Mouse (Mus musculus) lung, embryonic 16.5 days (tissue): ENCODE results near the gene Wnk2. TPM values are rescaled to one million over a fixed set of nuclear protein-coding genes. Genes with fewer than 3 reads are reported as not detected.

ENCODE experiments used
- ATAC-seq: fragments of 200-750 bp; cut with Nextera tagmentation; 2 replicates; pipeline ENCODE4 v1.8.0; 2017; ENCODE audit warnings: low read depth, mild to moderate bottlenecking, moderate library complexity
- H3K27ac ChIP-seq: fragments of 300-500 bp; sonication (generic); 2 replicates; pipeline ENCODE4 v1.5.1; 2014; ENCODE audit warnings: mild to moderate bottlenecking, control low read depth, low read length
- H3K27me3 ChIP-seq: fragments of 300-500 bp; sonication (generic); 2 replicates; pipeline ENCODE4 v1.6.1; 2014; ENCODE audit warnings: low read depth, low read length, mixed read lengths; ENCODE audit not compliant: control insufficient read depth, insufficient read depth
- H3K36me3 ChIP-seq: fragments of 300-500 bp; sonication (generic); 2 replicates; pipeline ENCODE4 v1.6.1; 2014; ENCODE audit warnings: low read length; ENCODE audit not compliant: control insufficient read depth, insufficient read depth
- H3K4me1 ChIP-seq: fragments of 300-500 bp; sonication (generic); replicated peaks from 2 replicates; pipeline ENCODE4 v1.6.1; 2014; ENCODE audit warnings: low read length, mixed read lengths; ENCODE audit not compliant: control insufficient read depth, insufficient read depth
- H3K4me2 ChIP-seq: fragments of 300-500 bp; sonication (generic); 2 replicates; pipeline ENCODE4 v1.6.1; 2014; ENCODE audit warnings: low read depth, low read length, control low read depth
- H3K4me3 ChIP-seq: fragments of 300-500 bp; sonication (generic); 2 replicates; pipeline ENCODE4 v1.5.1; 2014; ENCODE audit warnings: mild to moderate bottlenecking, low read length, control low read depth
- H3K9ac ChIP-seq: fragments of 300-500 bp; sonication (generic); 2 replicates; pipeline ENCODE4 v1.6.1; 2014; ENCODE audit warnings: low read length, control low read depth
- H3K9me3 ChIP-seq: fragments of 300-500 bp; sonication (generic); 2 replicates; pipeline ENCODE4 v1.6.1; 2016; ENCODE audit warnings: low read length; ENCODE audit not compliant: control insufficient read depth
- WGBS: fragments of 180-500 bp; shearing (Covaris S2); extraction: QIAGEN DNeasy Blood & Tissue Kit; methylation state at CpG from one replicate; pipeline ENCODE4 v1.1.7; 2014; 5-methylcytosine and 5-hydroxymethylcytosine counted together
- polyA plus RNA-seq: library from polyadenylated mRNA; unstranded; fragments of >200 nt; fragmentation: Nextera tagmentation; extraction: Ambion mirVana; gene quantifications from 2 replicates; pipeline ENCODE4 v1.2.1, GENCODE M21; 2015

The Wnk2 gene
- polyA plus RNA-seq, 1 experiment from 2014 or later, result 0.98 TPM

DNA sequence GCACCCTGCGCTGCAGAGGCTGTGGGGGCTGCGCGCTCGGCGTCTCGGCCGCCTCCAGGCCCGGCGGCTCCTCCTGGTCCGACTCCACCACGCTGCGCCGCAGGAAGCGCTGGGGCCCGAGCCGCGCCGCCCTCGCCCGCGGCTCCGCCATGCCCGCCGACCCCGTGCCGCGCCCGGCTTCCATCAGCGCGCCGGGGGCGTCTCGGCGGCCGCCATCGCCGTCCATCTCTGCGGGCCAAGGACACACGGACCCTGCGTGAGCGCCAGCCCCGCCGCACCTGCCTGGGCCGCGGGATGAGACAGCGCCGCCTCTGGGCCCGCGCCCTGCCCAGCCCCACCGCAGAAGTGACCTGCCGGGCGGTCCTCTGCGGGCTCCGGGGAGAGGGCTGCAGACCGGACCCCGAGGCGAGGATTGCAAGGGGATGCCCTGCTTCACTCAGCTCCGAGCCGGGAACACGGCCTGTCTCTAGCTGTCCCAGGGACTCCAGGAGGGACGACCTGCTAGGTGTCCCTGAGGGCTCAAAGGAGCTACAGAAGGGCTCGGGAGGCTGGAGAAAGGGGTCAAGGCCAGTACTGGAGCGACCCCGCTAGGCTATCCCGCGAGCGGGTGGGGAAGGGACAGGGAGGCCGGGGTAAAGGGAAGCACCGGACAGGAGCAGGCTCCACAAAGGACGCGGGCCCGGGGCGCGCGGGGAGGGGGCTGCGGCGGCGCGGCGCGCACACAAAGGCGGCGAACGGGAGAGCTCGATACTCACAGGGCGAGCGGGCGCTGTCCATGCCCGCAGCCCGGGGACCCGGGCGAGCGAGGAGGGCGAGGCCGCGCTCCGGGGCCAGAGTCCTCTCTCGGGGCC lies 582 bp downstream of the Wnk2 start:
- H3K4me1 ChIP-seq, result peaks cover 4% of the 10 kb centered on the region; the same call in 1 of the 2 replicates
- H3K9ac ChIP-seq, result peak overlapping the region; percentile 59
- peaks cover 40% of the 10 kb centered on the region for H3K27me3 ChIP-seq
- no peaks in the 10 kb centered on the region for H3K9me3 ChIP-seq
- no peaks in the 10 kb centered on the region for H3K36me3 ChIP-seq
- under 1% methylated on average over 76 of the region's 98 CpGs for WGBS
- peak overlapping the region; percentile 96 for H3K4me2 ChIP-seq
- peak overlapping the region; percentile 66 for H3K4me3 ChIP-seq
- peak; percentile 67 for ATAC-seq
- H3K27ac ChIP-seq, result no peak overlapping the region

DNA sequence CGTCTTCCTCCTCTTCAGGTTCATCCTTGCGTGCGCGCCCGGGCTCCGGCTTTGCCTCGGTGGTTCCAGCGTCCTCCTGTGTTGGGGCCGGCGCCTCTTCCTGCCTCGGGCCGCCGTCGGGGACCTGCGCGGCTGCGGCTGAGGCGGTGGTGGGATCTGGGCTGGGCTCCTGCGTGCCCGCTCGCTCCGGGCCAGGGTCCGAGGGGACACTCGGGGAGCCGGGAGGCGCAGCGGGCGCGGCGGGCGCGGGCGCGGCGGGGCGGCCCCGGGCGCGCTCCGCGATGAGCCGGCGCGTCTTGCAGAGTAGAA lies 1.2 kb downstream of the Wnk2 start:
- WGBS, result 3% methylated on average over 28 of the region's 44 CpGs
- peaks cover 4% of the 10 kb centered on the region; the same call in 1 of the 2 replicates for H3K4me1 ChIP-seq
- H3K36me3 ChIP-seq, result no peaks in the 10 kb centered on the region
- no peak overlapping the region for H3K27ac ChIP-seq
- H3K27me3 ChIP-seq, result peaks cover 40% of the 10 kb centered on the region
- no peaks in the 10 kb centered on the region for H3K9me3 ChIP-seq
- no peak for ATAC-seq
- peak overlapping the region; percentile 96 for H3K4me2 ChIP-seq
- H3K4me3 ChIP-seq, result peak overlapping the region; percentile 66
- peak overlapping the region; percentile 59 for H3K9ac ChIP-seq

DNA sequence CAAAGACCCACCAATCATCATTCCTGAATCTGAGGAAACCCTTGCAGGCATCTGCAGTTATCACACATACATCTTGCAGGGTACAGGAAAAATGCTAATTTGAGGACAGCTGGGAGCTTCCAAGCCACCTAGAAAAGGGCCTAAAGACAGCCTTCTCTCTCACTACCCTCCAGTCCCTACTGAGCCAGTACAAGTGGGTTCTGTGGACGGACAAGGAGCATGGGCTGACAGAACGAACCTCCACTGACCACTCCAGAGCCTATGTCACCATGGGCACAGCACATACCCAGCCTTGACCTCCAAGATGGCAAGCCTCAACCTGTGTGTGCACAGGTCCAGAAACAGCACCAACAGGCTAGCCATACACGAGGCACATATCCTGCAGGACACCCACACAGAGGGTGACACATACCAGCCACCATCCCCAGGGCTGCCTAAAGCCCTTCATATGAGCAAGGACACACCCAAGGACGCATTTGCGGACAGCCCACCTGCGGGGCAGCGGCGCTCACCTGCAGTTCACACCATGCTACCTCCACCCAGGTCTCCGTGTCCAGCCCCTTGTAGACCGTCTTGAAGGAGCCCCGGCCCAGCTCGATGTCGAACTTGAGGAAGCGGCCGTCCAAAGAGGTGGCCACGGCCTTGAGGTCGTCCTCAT lies 1.6 kb downstream of the Wnk2 start:
- H3K36me3 ChIP-seq, result no peaks in the 10 kb centered on the region
- peaks cover 40% of the 10 kb centered on the region for H3K27me3 ChIP-seq
- no peak for ATAC-seq
- peak overlapping the region; percentile 96 for H3K4me2 ChIP-seq
- peaks cover 4% of the 10 kb centered on the region; the same call in 1 of the 2 replicates for H3K4me1 ChIP-seq
- H3K9ac ChIP-seq, result peak overlapping the region; percentile 59; the same call in 1 of the 2 replicates
- H3K27ac ChIP-seq, result no peak overlapping the region
- WGBS, result 19% methylated on average over 17 of the region's 17 CpGs
- H3K9me3 ChIP-seq, result no peaks in the 10 kb centered on the region
- peak overlapping the region; percentile 66 for H3K4me3 ChIP-seq

DNA sequence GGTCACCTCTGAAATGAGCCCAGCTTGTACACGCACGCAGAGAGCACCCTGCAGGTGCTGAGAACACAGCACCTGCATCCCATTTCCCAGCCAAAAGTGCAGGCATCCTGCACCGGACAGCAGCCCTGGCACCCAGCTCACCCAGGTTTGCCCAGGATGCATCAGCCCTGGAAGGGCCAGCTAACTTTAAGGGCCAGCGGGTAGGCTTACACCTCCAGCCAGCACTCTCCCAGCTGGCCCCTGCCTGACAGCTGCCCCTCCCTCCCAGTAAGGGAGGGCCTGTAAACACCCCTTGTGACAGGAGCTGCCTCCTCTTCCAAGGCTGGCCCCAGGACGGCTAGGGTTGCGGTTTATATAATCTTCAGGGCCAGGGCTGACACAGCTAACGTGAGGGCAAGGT lies 2.4 kb downstream of the Wnk2 start:
- no peak for ATAC-seq
- H3K4me3 ChIP-seq, result no peak overlapping the region
- H3K27ac ChIP-seq, result no peak overlapping the region
- H3K4me1 ChIP-seq, result peaks cover 8% of the 10 kb centered on the region
- H3K27me3 ChIP-seq, result peaks cover 40% of the 10 kb centered on the region
- H3K9ac ChIP-seq, result no peak overlapping the region
- H3K9me3 ChIP-seq, result no peaks in the 10 kb centered on the region
- 40% methylated on average over 7 of the region's 7 CpGs for WGBS
- H3K36me3 ChIP-seq, result no peaks in the 10 kb centered on the region
- no peak overlapping the region for H3K4me2 ChIP-seq

DNA sequence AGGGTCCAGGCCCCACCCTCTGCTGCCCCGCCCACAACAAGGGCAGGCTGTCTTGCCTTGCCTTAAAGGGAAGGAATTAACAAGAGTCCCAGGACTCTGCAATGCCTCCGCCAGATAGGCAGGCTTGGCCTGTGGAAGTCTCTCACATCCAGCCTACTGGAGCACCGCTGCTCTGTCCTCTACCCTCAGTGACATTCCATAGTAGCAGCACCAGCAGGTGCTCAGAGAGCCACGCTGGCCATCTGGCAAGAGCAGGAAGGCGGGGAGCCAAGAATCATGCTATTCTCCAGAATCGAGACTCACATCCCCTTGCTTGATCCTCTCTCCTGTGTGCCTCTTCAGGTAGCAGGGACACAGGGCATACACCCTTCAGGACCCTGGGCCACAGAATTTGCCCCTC lies 3.4 kb downstream of the Wnk2 start:
- Histone ChIP-seq H3K4me1 (peaks cover 8% of the 10 kb centered on the region), H3K9me3 (no peaks in the 10 kb centered on the region), H3K27ac (no peak overlapping the region), H3K27me3 (peaks cover 40% of the 10 kb centered on the region), H3K4me2 (no peak overlapping the region), H3K36me3 (no peaks in the 10 kb centered on the region), H3K4me3 (no peak overlapping the region), H3K9ac (no peak overlapping the region)
- ATAC-seq, result no peak
- WGBS, result 46% methylated on average over 6 of the region's 6 CpGs

DNA sequence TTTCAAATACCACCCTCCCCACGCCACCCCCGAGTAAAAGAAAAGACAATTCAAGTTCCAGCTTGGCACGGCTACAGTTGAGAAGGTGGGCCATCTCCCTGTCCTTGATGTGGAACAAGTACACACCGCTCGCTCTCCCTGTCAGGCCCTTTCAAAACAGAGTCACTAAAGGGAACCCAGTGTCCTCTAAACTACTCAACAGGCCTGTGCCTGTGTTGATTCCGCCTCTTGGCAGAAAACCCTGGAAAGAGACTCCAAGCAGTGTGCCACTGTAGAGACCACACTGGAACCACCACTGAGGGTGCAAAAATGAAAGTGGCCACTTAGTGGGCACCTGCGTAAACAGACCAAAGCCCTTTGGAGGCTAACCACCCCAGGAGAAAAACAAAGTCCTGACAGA lies 4.5 kb downstream of the Wnk2 start:
- H3K4me1 ChIP-seq, result peaks cover 8% of the 10 kb centered on the region

DNA sequence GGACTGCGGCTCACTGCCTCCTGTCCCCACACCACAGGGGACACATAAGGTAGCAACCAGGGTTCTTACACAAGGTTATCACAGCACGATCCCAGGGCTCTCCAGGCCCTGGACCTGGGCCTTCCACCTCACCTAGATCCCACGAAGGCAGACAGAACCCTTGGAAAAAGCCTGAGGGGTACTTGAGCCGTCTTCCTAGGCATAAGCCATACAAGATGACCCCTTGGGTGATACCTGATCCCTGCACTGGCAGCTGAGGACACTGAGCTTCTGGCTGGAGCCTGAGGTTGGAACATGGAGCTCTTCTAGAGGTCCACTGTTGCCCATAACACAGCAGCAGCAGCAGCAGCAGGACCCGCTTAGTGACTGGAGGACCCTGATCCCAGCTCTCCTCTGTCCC lies 5.4 kb downstream of the Wnk2 start:
- no peak overlapping the region for H3K4me2 ChIP-seq
- peaks cover 26% of the 10 kb centered on the region for H3K27me3 ChIP-seq
- no peak overlapping the region for H3K27ac ChIP-seq
- WGBS, result 63% methylated on average over 5 of the region's 5 CpGs
- H3K4me1 ChIP-seq, result peaks cover 8% of the 10 kb centered on the region
- H3K9me3 ChIP-seq, result no peaks in the 10 kb centered on the region
- no peak overlapping the region for H3K4me3 ChIP-seq
- no peak for ATAC-seq
- H3K36me3 ChIP-seq, result no peaks in the 10 kb centered on the region
- H3K9ac ChIP-seq, result no peak overlapping the region

More for the DNA sequence above, 4.5 kb downstream of the Wnk2 start:
- no peaks in the 10 kb centered on the region for H3K36me3 ChIP-seq
- no peaks in the 10 kb centered on the region for H3K9me3 ChIP-seq
- peaks cover 34% of the 10 kb centered on the region for H3K27me3 ChIP-seq
- H3K9ac ChIP-seq, result no peak overlapping the region
- no peak overlapping the region for H3K4me2 ChIP-seq
- no peak overlapping the region for H3K4me3 ChIP-seq
- H3K27ac ChIP-seq, result no peak overlapping the region
- ATAC-seq, result no peak
- WGBS, result 65% methylated on average over 7 of the region's 7 CpGs

DNA sequence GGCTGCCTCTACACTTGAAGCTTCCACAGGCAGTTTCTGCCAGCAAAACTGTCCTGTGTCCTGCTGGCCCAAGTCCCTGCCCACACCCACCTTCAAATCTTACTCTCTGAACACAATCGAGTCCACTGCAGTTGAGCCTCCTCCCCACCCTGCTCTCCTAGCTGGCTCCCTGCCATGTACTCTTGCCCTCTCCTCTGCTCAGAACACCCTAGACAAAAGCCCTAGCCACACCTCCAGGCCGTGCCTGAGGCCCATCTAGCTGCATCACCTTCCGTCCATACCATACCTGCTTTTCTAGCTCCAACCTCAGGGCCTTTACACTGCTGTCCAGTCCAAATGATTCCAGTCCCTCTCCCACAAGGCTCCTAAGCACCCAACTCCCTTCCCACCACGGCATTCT lies 7.2 kb downstream of the Wnk2 start:
- peak; percentile 88 for ATAC-seq
- Histone ChIP-seq H3K4me3 (no peak overlapping the region), H3K4me1 (peaks cover 8% of the 10 kb centered on the region), H3K36me3 (no peaks in the 10 kb centered on the region), H3K9me3 (no peaks in the 10 kb centered on the region), H3K27me3 (peaks cover 9% of the 10 kb centered on the region), H3K27ac (no peak overlapping the region), H3K9ac (no peak overlapping the region), H3K4me2 (no peak overlapping the region)
- 39% methylated on average over 4 of the region's 4 CpGs for WGBS

DNA sequence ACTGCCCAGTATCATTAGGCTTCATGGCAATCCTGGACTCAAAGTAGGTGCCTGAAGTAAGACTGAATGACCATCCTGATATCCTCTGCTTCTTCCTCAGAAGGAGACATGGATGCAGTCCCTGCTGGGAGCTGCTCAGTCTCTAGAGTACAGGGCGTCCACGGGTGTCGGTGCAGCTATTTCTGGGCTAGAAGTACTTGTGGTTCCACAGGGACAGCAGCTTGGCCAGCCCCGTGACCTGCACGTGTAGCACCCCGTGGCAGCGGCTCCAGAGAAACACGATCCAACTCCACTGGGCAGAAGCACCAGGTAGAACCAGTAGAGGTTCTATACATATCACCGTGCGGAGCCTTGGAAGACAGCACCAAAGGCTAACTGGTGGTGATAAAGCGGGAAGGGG lies 13.3 kb downstream of the Wnk2 start:
- Histone ChIP-seq H3K9me3 (no peaks in the 10 kb centered on the region), H3K4me2 (no peak overlapping the region), H3K27me3 (no peaks in the 10 kb centered on the region), H3K4me3 (no peak overlapping the region), H3K4me1 (no peaks in the 10 kb centered on the region; the same call in 1 of the 2 replicates), H3K36me3 (no peaks in the 10 kb centered on the region), H3K27ac (no peak overlapping the region), H3K9ac (no peak overlapping the region)
- 85% methylated on average over 11 of the region's 11 CpGs for WGBS
- no peak for ATAC-seq
